Mouse (Mus musculus) lung, embryonic 14.5 days (tissue): ENCODE measurements around the gene Cd1d1. TPM values are rescaled to one million over a fixed set of nuclear protein-coding genes. Genes with fewer than 3 reads are reported as not detected.
A peak's percentile ranks its signal among the peaks of the same experiment; 100 is the strongest.

Experiments
- ATAC-seq: fragments of 200-750 bp; cut with Nextera tagmentation; 2 replicates; pipeline ENCODE4 v1.8.0; 2017; ENCODE audit warnings: mild to moderate bottlenecking, moderate TSS enrichment, moderate library complexity; ENCODE audit not compliant: insufficient read depth
- DNase-seq: peaks from one replicate; pipeline ENCODE4 v3.0.0-alpha.2; 2015
- H3K27ac ChIP-seq: fragments of 300-500 bp; sonication (generic); 2 replicates; pipeline ENCODE4 v1.5.1; 2014; ENCODE audit warnings: low read depth, mild to moderate bottlenecking, moderate library complexity
- H3K27me3 ChIP-seq: fragments of 300-500 bp; sonication (generic); 2 replicates; pipeline ENCODE4 v1.6.1; 2014; ENCODE audit warnings: low read length, control low read depth; ENCODE audit not compliant: insufficient read depth
- H3K36me3 ChIP-seq: fragments of 300-500 bp; sonication (generic); 2 replicates; pipeline ENCODE4 v1.6.1; 2014; ENCODE audit warnings: control low read depth; ENCODE audit not compliant: insufficient read depth
- H3K4me1 ChIP-seq: fragments of 300-500 bp; sonication (generic); 2 replicates; pipeline ENCODE4 v1.6.1; 2014; ENCODE audit warnings: antibody characterized with exemption, control low read depth; ENCODE audit not compliant: insufficient read depth
- H3K4me2 ChIP-seq: fragments of 300-500 bp; sonication (generic); 2 replicates; pipeline ENCODE4 v1.6.1; 2014; ENCODE audit warnings: mild to moderate bottlenecking
- H3K4me3 ChIP-seq: fragments of 300-500 bp; sonication (generic); 2 replicates; pipeline ENCODE4 v1.5.1; 2014; ENCODE audit warnings: low read depth, low read length
- H3K9ac ChIP-seq: fragments of 300-500 bp; sonication (generic); 2 replicates; pipeline ENCODE4 v1.6.1; 2014
- H3K9me3 ChIP-seq: fragments of 300-500 bp; sonication (generic); 2 replicates; pipeline ENCODE4 v1.6.1; 2016; ENCODE audit warnings: low read depth, low read length, control low read depth
- CTCF ChIP-seq: IDR thresholded peaks from 2 replicates; pipeline ENCODE4 v1.5.1; 2016; ENCODE audit warnings: antibody characterized with exemption, low read depth
- WGBS: fragments of 180-500 bp; shearing (Covaris S2); extraction: QIAGEN DNeasy Blood & Tissue Kit; methylation state at CpG from one replicate; pipeline ENCODE4 v1.1.7; 2014; 5-methylcytosine and 5-hydroxymethylcytosine counted together
- polyA plus RNA-seq: library from polyadenylated mRNA; unstranded; fragments of >200 nt; fragmentation: Nextera tagmentation; extraction: Ambion mirVana; gene quantifications from 2 replicates; pipeline ENCODE4 v1.2.1, GENCODE M21; 2014

Cd1d1 gene
- polyA plus RNA-seq, 1 experiment from 2014 or later, result 35.3 TPM

- Histone ChIP-seq H3K36me3 (no peaks in the 10 kb centered on the region), H3K27me3 (no peaks in the 10 kb centered on the region), H3K4me1 (no peaks in the 10 kb centered on the region), H3K4me3 (no peak overlapping the region), H3K9me3 (no peaks in the 10 kb centered on the region), H3K4me2 (no peak overlapping the region), H3K27ac (no peak overlapping the region), H3K9ac (no peak overlapping the region)
- TF ChIP-seq CTCF, result no peak
- ATAC-seq (no peak), DNase-seq (no peak)
- 84% methylated on average over 17 of the region's 17 CpGs for WGBS
These were observed 36.4 kb downstream of the Cd1d1 start for GRCm38 (mm10) chr3:86962665-86963435.

DNA sequence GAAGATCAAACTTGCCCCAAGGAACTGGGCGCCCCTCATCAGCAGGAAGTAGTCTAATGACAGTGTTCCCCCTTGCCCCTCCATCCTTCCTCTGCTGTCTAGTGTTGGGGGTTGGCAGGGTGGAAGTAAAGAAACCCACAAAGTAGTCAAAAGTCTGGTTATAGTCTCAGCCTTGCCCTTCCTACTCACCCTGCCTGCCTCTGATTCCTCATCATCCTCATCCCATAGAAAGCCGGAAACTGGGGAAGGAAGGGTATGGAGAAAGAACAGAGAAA is 37.9 kb downstream of the Cd1d1 start:
- H3K36me3 ChIP-seq, result no peaks in the 10 kb centered on the region

DNA sequence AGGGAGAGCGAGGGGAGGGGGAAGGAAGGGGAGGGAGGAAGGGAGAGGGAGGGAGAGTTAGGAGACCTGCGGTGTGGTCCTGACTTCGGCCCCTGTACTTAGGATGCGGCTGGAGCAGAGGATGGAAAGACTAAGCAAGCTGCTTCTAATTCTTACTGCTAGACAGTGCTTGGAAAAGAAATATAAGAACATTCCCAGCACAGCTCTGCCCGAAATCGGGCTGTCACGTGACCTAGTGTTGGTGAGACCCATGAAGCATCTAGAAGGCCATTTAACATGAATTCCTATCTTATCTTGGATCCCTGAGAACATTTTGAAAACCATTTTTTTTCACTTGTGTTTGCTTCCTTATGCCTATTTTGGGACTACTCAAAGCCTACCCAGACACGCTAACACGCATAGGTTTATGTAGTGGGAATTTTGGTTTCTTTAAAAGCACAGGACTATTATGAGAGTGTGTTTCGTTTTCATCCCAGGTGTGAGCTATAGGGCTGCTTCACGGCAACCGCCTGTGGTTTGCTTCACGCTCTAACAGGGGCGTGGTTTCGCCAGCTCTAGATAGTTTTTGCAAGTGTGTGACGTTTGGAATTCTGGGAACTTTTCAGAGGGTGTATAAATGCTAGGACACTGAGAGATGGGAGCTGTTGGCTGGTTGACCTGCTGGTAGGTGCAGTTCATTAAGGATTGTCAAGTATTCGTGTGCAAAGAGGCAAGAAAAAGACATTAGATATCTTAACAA is 38.4 kb downstream of the Cd1d1 start:
- Histone ChIP-seq H3K4me1 (no peaks in the 10 kb centered on the region), H3K27me3 (no peaks in the 10 kb centered on the region), H3K4me2 (no peak overlapping the region), H3K4me3 (no peak overlapping the region), H3K9me3 (no peaks in the 10 kb centered on the region), H3K27ac (no peak overlapping the region), H3K36me3 (no peaks in the 10 kb centered on the region), H3K9ac (no peak overlapping the region)
- 81% methylated on average over 17 of the region's 17 CpGs for WGBS
- ATAC-seq (no peak), DNase-seq (no peak)
- no peak for TF ChIP-seq CTCF

More for the DNA sequence above, 37.9 kb downstream of the Cd1d1 start:
- no peak for DNase-seq
- no peak overlapping the region for H3K4me2 ChIP-seq
- no peak for ATAC-seq
- no peaks in the 10 kb centered on the region for H3K9me3 ChIP-seq
- H3K27me3 ChIP-seq, result no peaks in the 10 kb centered on the region
- no peak overlapping the region for H3K9ac ChIP-seq
- TF ChIP-seq CTCF, result no peak
- no peaks in the 10 kb centered on the region for H3K4me1 ChIP-seq
- WGBS, result 91% methylated on average over 2 of the region's 2 CpGs
- H3K4me3 ChIP-seq, result no peak overlapping the region
- H3K27ac ChIP-seq, result no peak overlapping the region

DNA sequence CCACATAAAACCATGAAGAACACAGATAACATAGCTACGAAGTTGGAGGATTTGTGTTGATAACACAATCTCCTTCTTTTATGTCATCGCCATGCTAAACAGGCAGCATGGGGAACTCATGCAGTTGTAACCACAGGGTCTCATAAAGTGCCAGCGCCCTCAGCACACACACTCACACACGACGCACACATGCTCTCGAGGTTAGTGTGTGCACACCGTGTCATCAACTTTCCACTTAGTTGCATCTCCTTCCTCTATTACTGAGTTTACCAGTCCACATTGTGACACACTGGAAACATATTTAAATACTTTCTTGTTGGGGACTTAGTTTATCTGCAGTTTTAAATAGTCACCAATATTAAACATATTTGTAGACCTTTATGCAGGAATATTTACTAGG is 40.2 kb downstream of the Cd1d1 start:
- H3K9me3 ChIP-seq, result no peaks in the 10 kb centered on the region
- H3K9ac ChIP-seq, result no peak overlapping the region
- no peaks in the 10 kb centered on the region for H3K4me1 ChIP-seq
- no peaks in the 10 kb centered on the region for H3K27me3 ChIP-seq
- ATAC-seq (no peak), DNase-seq (no peak)
- no peak overlapping the region for H3K4me2 ChIP-seq
- H3K27ac ChIP-seq, result no peak overlapping the region
- WGBS, result 83% methylated on average over 7 of the region's 7 CpGs
- H3K4me3 ChIP-seq, result no peak overlapping the region
- H3K36me3 ChIP-seq, result no peaks in the 10 kb centered on the region
- TF ChIP-seq CTCF, result no peak

- WGBS, result 14% methylated on average over 4 of the region's 4 CpGs
- Histone ChIP-seq H3K27me3 (no peaks in the 10 kb centered on the region), H3K9me3 (peaks cover 4% of the 10 kb centered on the region; the same call in 1 of the 2 replicates), H3K4me1 (no peaks in the 10 kb centered on the region), H3K4me3 (no peak overlapping the region), H3K36me3 (no peaks in the 10 kb centered on the region), H3K27ac (no peak overlapping the region), H3K4me2 (no peak overlapping the region), H3K9ac (no peak overlapping the region)
- no peak for TF ChIP-seq CTCF
- DNase-seq, result no peak
- no peak for ATAC-seq
These were observed 43.9 kb downstream of the Cd1d1 start for GRCm38 (mm10) chr3:86955376-86955775.

GRCm38 (mm10) chr3:86954521-86954920 is 44.7 kb downstream of the Cd1d1 start:
- DNase-seq (peak; percentile 10), ATAC-seq (no peak)
- 33% methylated on average over 1 of the region's 1 CpGs for WGBS
- Histone ChIP-seq H3K4me3 (no peak overlapping the region), H3K27me3 (no peaks in the 10 kb centered on the region), H3K4me2 (no peak overlapping the region), H3K27ac (no peak overlapping the region), H3K9ac (no peak overlapping the region), H3K4me1 (no peaks in the 10 kb centered on the region), H3K36me3 (no peaks in the 10 kb centered on the region), H3K9me3 (peaks cover 4% of the 10 kb centered on the region; the same call in 1 of the 2 replicates)
- TF ChIP-seq CTCF, result no peak

DNA sequence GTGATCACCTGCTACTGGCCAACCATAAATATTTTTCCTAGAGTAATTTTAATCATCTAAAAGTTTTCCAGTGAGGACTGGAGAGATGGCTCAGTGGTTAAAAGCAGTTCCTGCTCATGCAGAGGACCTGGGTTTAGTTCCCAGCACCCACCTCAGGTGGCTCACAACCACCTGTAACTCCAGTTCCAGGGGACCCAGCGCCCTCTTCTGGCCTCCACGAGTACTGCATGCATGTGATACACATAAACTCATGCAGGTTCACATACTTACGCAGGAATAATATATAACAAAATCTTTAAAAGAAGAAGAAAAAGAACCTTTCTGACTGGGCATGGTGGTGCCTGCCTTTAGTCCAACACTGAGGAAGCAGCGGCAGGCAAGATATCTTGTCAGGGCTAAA is 45.4 kb downstream of the Cd1d1 start:
- Histone ChIP-seq H3K9me3 (peaks cover 4% of the 10 kb centered on the region; the same call in 1 of the 2 replicates), H3K4me3 (no peak overlapping the region), H3K27ac (no peak overlapping the region), H3K4me1 (no peaks in the 10 kb centered on the region), H3K27me3 (no peaks in the 10 kb centered on the region), H3K9ac (no peak overlapping the region), H3K4me2 (no peak overlapping the region), H3K36me3 (no peaks in the 10 kb centered on the region)
- 84% methylated on average over 4 of the region's 4 CpGs for WGBS
- peak; percentile 46 for TF ChIP-seq CTCF
- ATAC-seq (no peak), DNase-seq (no peak)
